Mouse (Mus musculus): ENCODE measurements around the gene Ndufb6. TPM values are rescaled to one million over a fixed set of nuclear protein-coding genes. Genes with fewer than 3 reads are reported as not detected.
A peak's percentile ranks its signal among the peaks of the same experiment; 100 is the strongest.

Gene Ndufb6
- polyA plus RNA-seq, 1 experiment, result 125 TPM

DNA sequence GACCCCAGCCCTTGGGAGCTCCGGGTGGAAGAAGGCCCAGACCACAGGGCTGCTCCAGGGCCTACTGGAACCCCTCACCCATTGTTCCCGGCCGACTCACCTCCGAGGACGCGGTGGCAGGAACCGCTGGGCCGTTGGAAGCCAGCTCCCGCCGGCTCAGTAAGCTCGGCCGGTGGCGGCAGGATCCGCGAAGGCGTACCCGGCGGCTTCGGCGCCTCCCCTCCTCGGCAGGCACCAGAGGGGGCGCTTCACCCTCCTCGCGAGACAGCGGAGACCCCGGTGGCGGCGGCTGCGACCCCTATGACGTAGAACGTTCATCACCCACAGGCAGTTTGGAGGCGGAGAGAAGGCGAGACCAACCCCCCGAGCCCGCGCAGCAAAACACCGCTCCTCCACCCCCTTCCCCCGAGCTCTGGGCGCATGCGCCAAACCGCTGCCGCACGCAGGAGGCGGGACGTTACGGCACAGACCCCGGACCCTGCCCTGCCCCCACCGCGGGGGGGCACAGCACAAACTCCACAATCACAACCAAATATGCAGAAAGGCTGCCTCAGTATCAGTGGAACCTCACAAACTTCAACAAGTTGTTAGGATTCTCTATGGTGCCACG is 10.9 kb downstream of the Ndufb6 start:
- DNase-seq, result peak; percentile 94
- Histone ChIP-seq H3K4me3 (ENCODE audit: control insufficient read depth, insufficient read depth, low read length) (peak overlapping the region; percentile 94), H3K36me3 (ENCODE audit: control insufficient read depth, insufficient read depth, low read length) (no peaks in the 10 kb centered on the region), H3K4me1 (replicated peaks; ENCODE audit: control insufficient read depth, insufficient read depth, low read length) (peaks cover 8% of the 10 kb centered on the region; the same call in 1 of the 2 replicates), H3K27ac (ENCODE audit: control insufficient read depth, insufficient read depth, low read length) (peak overlapping the region; percentile 94), H3K27me3 (ENCODE audit: control insufficient read depth, insufficient read depth, low read length) (no peaks in the 10 kb centered on the region)
- TF ChIP-seq POLR2A (IDR thresholded peaks at IDR 0.05; ENCODE audit: control insufficient read depth, extremely low read depth, insufficient read depth, low read length, poor library complexity), result 0 out of 2 replicates have a peak, but pooled peaks have one; percentile 15
- TF ChIP-seq CTCF (IDR thresholded peaks at IDR 0.05; ENCODE audit: borderline replicate concordance, control insufficient read depth, extremely low read depth, insufficient read depth, low read length, poor library complexity), result no peak
- WGBS, result under 1% methylated on average over 50 of the region's 50 CpGs

DNA sequence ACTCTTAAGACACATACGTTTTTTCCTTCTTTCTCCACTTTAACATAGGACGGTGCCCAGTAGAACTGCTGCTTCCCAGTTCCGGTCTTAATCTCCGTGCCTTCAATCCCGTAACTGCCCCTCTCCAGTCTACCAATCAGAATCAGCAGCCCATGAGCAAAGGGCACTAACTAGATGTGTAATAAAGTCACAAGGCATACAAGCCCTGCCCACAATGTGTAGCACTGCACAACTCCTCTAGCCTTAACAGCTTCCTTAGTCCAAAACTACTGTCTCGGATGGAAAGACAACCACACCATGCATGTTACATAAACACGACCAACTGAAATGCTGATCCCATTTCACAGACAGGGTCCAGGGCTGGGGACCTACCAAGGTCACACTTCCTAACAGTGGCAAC is 11.5 kb downstream of the Ndufb6 start:
- WGBS, result 78% methylated on average over 7 of the region's 7 CpGs
- TF ChIP-seq POLR2A (IDR thresholded peaks at IDR 0.05; ENCODE audit: control insufficient read depth, extremely low read depth, insufficient read depth, low read length, poor library complexity) (no peak), CTCF (IDR thresholded peaks at IDR 0.05; ENCODE audit: borderline replicate concordance, control insufficient read depth, extremely low read depth, insufficient read depth, low read length, poor library complexity) (no peak)
- no peaks in the 10 kb centered on the region for H3K27me3 ChIP-seq (ENCODE audit: control insufficient read depth, insufficient read depth, low read length)
- H3K27ac ChIP-seq (ENCODE audit: control insufficient read depth, insufficient read depth, low read length), result no peak overlapping the region; the same call in 1 of the 2 replicates
- H3K4me3 ChIP-seq (ENCODE audit: control insufficient read depth, insufficient read depth, low read length), result peak overlapping the region; percentile 94
- DNase-seq, result no peak
- peaks cover 3% of the 10 kb centered on the region for H3K36me3 ChIP-seq (ENCODE audit: control insufficient read depth, insufficient read depth, low read length)
- H3K4me1 ChIP-seq (replicated peaks; ENCODE audit: control insufficient read depth, insufficient read depth, low read length), result peaks cover 8% of the 10 kb centered on the region; the same call in 1 of the 2 replicates

DNA sequence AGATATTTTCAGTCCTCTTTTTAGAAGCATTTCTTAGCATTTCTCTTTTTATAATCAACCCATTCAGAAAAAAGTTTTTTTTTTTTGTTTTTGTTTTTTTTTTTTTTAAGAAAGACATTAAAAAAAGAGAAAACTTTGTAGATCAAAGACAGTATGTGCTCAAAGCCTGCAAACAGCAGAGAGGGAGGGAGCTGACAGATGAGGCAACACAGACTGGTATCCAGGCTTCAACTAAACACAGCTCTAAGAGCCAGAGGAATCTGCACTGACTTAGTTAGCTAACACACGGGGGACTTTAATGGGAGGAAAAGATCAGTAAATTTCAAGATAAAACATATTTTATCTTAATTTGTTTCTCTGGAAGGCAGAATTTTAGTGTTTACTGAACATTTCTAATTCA is 14.9 kb downstream of the Ndufb6 start:
- Histone ChIP-seq H3K27me3 (ENCODE audit: control insufficient read depth, insufficient read depth, low read length) (no peaks in the 10 kb centered on the region), H3K4me3 (ENCODE audit: control insufficient read depth, insufficient read depth, low read length) (no peak overlapping the region), H3K27ac (ENCODE audit: control insufficient read depth, insufficient read depth, low read length) (no peak overlapping the region), H3K4me1 (replicated peaks; ENCODE audit: control insufficient read depth, insufficient read depth, low read length) (peaks cover 8% of the 10 kb centered on the region; the same call in 1 of the 2 replicates), H3K36me3 (ENCODE audit: control insufficient read depth, insufficient read depth, low read length) (peaks cover 32% of the 10 kb centered on the region)
- DNase-seq, result no peak
- TF ChIP-seq POLR2A (IDR thresholded peaks at IDR 0.05; ENCODE audit: control insufficient read depth, extremely low read depth, insufficient read depth, low read length, poor library complexity) (no peak), CTCF (IDR thresholded peaks at IDR 0.05; ENCODE audit: borderline replicate concordance, control insufficient read depth, extremely low read depth, insufficient read depth, low read length, poor library complexity) (no peak)
- WGBS, result 94% methylated on average over 1 of the region's 1 CpGs

DNA sequence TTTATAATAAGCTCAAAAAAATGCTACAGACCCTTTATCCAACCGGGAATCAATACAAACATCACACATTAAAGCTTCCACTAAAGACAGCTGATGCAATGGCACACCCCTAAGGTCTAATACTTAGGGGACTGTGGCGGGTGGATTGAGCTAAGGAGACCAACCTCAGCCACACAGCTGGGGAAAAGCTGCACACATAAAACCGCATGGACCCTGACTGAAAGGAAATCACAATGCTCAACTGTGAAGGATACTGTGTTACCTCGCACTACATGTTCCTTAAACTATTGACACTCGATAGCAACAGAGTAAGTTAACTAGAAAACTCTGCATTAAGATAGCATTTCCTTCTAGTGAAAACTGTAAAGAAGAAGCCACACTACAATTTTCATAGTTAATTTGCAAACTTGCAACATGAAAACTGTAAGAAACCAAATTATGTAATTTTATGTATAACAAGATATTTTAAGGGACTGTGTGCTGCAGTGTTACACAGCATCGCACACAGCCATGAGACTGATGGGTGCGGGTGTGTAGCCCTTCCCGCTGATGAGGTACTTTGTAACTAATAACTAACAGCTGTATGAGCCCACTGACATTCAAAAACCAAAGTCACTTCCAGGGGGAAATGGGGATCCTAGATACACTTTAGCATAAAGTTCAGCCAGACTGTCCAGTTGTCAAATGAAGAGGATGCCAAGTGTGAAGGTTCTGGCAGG is 24.7 kb downstream of the Ndufb6 start:
- Histone ChIP-seq H3K4me1 (replicated peaks; ENCODE audit: control insufficient read depth, insufficient read depth, low read length) (no peaks in the 10 kb centered on the region), H3K27ac (ENCODE audit: control insufficient read depth, insufficient read depth, low read length) (no peak overlapping the region), H3K27me3 (ENCODE audit: control insufficient read depth, insufficient read depth, low read length) (no peaks in the 10 kb centered on the region), H3K4me3 (ENCODE audit: control insufficient read depth, insufficient read depth, low read length) (no peak overlapping the region), H3K36me3 (ENCODE audit: control insufficient read depth, insufficient read depth, low read length) (no peaks in the 10 kb centered on the region; the same call in none of the 2 replicates)
- whole genome bisulfite sequencing, result 88% methylated on average over 8 of the region's 8 CpGs
- no peak for TF ChIP-seq POLR2A (IDR thresholded peaks at IDR 0.05; ENCODE audit: control insufficient read depth, extremely low read depth, insufficient read depth, low read length, poor library complexity)
- no peak for TF ChIP-seq CTCF (IDR thresholded peaks at IDR 0.05; ENCODE audit: borderline replicate concordance, control insufficient read depth, extremely low read depth, insufficient read depth, low read length, poor library complexity)
- DNase-seq, result no peak

DNA sequence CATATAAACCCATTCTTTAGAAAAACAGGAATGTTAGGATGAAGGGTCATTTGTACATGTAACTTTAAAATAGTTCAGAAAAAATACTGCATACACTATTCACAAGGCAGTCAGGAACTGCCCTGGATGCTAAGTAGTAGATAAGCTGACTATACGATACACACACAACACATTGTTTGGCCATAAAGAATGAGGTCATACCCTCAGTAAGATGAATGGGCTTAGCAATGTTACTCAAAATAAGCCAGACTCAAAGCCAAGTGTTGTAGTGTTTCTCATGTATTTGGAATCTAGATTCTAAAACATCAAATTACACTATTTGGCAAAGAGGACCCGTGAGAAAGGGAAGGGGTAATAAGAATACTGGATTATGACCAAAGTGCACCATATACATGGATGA is 25.5 kb downstream of the Ndufb6 start:
- WGBS, result 96% methylated on average over 2 of the region's 2 CpGs
- no peak overlapping the region for H3K4me3 ChIP-seq (ENCODE audit: control insufficient read depth, insufficient read depth, low read length)
- no peaks in the 10 kb centered on the region; the same call in 1 of the 2 replicates for H3K36me3 ChIP-seq (ENCODE audit: control insufficient read depth, insufficient read depth, low read length)
- TF ChIP-seq CTCF (IDR thresholded peaks at IDR 0.05; ENCODE audit: borderline replicate concordance, control insufficient read depth, extremely low read depth, insufficient read depth, low read length, poor library complexity) (no peak), POLR2A (IDR thresholded peaks at IDR 0.05; ENCODE audit: control insufficient read depth, extremely low read depth, insufficient read depth, low read length, poor library complexity) (no peak)
- no peaks in the 10 kb centered on the region for H3K4me1 ChIP-seq (replicated peaks; ENCODE audit: control insufficient read depth, insufficient read depth, low read length)
- no peak for DNase-seq
- H3K27me3 ChIP-seq (ENCODE audit: control insufficient read depth, insufficient read depth, low read length), result no peaks in the 10 kb centered on the region
- no peak overlapping the region for H3K27ac ChIP-seq (ENCODE audit: control insufficient read depth, insufficient read depth, low read length)

DNA sequence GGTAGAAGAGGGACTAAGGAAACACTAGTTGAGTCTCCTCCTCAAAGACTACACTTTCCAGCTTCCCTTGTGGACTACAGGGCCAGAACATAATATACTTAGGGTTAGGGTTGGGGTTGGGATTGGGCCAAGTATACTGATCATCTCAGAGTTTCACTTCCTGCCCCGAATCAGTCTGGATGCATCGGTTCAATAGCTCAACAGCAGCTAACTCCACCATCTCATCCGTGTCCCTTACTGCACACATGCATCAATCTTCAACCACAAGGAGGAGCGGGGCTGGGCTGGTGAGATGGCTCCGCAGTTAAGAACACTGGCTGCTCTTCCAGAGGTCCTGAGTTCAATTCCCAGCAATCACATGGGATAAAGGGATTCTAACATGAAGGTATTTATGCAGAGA is 28.2 kb downstream of the Ndufb6 start:
- WGBS, result 87% methylated on average over 5 of the region's 5 CpGs

More for the DNA sequence above, 28.2 kb downstream of the Ndufb6 start:
- DNase-seq, result no peak
- Histone ChIP-seq H3K27ac (ENCODE audit: control insufficient read depth, insufficient read depth, low read length) (no peak overlapping the region), H3K36me3 (ENCODE audit: control insufficient read depth, insufficient read depth, low read length) (no peaks in the 10 kb centered on the region), H3K27me3 (ENCODE audit: control insufficient read depth, insufficient read depth, low read length) (no peaks in the 10 kb centered on the region), H3K4me3 (ENCODE audit: control insufficient read depth, insufficient read depth, low read length) (no peak overlapping the region), H3K4me1 (replicated peaks; ENCODE audit: control insufficient read depth, insufficient read depth, low read length) (no peaks in the 10 kb centered on the region)
- no peak for TF ChIP-seq CTCF (IDR thresholded peaks at IDR 0.05; ENCODE audit: borderline replicate concordance, control insufficient read depth, extremely low read depth, insufficient read depth, low read length, poor library complexity)
- TF ChIP-seq POLR2A (IDR thresholded peaks at IDR 0.05; ENCODE audit: control insufficient read depth, extremely low read depth, insufficient read depth, low read length, poor library complexity), result no peak

Measured in thymus, adult 2 months (tissue).